Mouse (Mus musculus) lung, adult 18-20 months (tissue): ENCODE data around the gene Rft1.

Experiments
- DNase-seq, 2 experiments: peaks; one replicate each; pipeline ENCODE4 v3.0.0; 2022; ENCODE audit warnings: mixed read lengths in 2 of 2

The Rft1 gene

DNA sequence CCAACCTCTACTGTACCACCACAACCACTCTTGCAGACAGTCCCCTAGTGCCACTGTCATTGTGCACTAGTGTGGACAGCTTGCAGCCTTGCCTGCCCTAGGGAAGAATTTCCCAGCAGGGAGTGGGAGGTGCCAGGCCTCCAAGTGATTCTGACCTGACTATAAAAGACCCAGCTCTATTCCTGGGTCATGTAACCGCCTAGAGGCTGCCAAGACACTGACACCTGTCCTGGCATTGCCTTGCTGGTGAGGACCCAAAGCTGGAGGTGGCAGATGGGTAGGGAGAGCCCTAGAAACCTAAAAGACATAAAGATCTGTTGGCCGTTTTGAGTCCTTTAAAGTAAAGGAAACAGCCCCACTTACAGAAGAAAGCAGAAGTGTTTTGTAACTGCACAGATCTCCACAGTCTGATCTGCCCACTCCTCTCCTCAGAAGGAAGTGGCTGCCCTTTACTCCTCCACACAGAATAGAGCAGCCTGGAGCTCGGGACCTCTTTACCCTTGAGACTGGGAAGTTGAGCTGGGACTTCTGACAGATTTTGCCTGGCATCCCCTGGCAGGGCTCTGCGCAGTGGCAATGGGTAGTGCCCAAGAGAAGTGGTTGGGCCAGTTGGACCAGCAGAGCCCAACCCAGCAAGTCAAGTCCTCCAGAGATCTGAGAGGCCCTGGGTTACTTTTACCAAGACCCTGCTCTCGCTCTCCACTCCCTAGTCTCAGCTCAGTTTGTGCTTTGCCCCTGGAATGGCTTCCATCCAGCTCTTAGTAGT lies 23.2 kb upstream of the Rft1 start:
- DNase-seq = peak; percentile 85 to 90

GRCm38 (mm10) chr14:30631834-30632233 lies 22.3 kb upstream of the Rft1 start:
- DNase-seq = no peak

- no peak for DNase-seq
Measured at GRCm38 (mm10) chr14:30633708-30634107, 20.5 kb upstream of the Rft1 start.

- no peak for DNase-seq
Measured at GRCm38 (mm10) chr14:30634418-30634817, 19.7 kb upstream of the Rft1 start.

DNA sequence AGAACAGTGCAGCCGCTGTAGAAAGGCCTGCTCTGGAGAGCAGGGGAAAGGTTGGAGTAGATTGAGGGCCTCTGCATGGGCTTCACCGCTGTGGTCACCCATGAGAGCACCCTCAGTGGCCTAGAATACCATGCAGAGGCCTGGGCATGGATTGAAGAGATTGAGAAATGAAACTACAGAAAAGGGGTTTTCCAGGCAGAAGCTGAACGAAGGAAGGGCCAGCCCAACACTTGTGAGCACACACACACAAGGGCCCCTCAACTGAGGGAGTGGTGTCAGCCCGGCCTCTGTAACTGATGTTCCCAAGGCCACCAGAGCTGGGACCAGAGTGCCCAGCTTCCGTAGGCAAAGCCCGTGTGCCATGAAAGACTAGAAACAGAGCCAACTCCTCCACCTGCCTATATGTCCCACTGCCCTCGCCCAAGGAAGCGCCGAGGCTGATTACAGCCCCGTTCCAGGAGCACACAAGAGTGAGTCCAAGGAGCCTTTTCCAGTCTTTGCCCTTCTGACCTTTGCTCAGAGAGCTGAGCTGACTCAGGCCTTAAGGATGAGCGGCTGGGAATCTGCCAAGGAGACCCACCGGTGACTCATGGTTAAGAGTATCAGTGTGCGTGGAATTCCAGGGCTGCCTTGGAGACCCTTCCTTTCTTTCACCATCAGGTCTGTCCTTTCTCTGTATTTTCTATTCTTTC lies 18.8 kb upstream of the Rft1 start:
- DNase-seq = no peak

DNA sequence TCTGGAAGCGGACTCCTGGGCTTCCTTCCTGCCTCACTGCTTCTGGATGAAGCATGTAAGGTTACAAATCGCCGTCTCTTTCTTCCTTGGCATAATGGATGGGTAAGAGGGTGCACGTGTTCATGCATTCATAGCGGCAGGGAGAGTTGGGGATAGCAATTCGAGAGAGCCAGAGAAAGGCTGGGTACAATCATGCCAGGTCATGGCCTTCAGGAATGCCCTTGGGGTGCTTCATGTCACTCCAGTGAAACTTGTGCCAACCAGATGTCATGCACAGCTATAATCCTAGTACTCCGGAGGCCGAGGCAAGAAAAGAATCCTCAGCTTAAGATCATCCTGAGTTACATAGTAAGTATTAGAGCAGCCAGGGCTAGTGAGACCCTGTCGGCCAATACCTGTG lies 17.7 kb upstream of the Rft1 start:
- DNase-seq = no peak

GRCm38 (mm10) chr14:30637087-30637486 lies 17.1 kb upstream of the Rft1 start:
- DNase-seq = no peak

DNA sequence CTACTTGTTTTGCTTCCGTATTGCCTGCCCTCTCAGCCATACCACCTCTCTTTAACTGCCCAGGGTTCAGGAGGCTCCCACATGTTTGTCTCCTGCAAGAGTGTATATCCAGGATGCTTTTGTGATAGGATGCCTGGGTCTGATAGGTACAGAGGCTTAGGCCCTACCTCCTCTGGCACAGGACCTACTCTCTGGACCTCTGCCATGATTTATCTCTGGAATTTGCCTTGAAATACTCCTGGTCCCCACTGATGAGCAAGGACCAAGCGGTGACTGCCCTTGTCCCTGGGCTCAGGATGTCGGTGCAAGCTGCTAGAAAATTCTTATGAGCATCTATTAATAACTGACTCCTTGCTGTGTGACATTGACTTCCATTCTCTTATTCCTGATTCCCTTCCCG lies 16.2 kb upstream of the Rft1 start:
- DNase-seq = peak in 1 of 2 experiments; percentile 62

GRCm38 (mm10) chr14:30638686-30639085 lies 15.5 kb upstream of the Rft1 start:
- no peak for DNase-seq

GRCm38 (mm10) chr14:30641748-30642147 lies 12.4 kb upstream of the Rft1 start:
- DNase-seq = no peak

DNA sequence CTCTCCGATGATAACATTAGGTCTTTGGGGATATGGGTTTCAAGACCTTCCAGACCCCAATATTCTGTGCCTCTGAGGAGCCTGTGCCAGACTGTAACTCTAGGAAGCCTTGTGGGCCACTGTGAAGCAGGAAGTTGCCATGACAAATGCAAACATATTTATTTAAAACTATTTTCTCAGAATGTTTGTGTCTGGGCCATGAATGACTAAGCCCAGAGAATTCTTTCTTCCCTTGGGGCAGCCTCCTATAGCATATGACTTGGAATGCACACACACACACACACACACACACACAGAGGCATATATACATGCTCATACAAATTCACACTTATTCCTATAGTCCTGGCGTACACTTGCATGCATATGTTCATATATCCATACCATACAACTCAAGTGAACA lies 10.1 kb upstream of the Rft1 start:
- no peak for DNase-seq

DNA sequence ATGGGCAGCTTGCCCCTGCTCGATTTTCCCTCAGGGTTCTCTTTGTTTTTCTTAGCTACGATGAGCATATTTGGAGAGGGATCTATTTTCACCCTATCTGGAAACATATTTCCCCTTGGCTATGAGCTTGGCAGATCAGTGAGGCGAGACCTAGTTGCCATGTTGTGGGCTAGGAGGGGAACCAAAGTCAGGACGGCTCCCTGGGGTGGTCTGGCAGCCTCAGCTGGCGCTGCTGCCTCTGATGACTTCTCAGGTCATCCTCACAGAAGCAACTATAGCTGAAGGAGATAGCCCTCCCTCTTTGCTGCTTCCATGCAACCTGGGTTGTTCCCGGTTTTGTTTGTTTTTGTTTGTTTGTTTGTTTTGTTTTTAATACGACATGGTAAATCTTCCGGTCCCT lies 9.1 kb upstream of the Rft1 start:
- DNase-seq = no peak

- DNase-seq = no peak
Measured at GRCm38 (mm10) chr14:30646486-30646885, 7.7 kb upstream of the Rft1 start.

GRCm38 (mm10) chr14:30648478-30648877 lies 5.7 kb upstream of the Rft1 start:
- DNase-seq = no peak

DNA sequence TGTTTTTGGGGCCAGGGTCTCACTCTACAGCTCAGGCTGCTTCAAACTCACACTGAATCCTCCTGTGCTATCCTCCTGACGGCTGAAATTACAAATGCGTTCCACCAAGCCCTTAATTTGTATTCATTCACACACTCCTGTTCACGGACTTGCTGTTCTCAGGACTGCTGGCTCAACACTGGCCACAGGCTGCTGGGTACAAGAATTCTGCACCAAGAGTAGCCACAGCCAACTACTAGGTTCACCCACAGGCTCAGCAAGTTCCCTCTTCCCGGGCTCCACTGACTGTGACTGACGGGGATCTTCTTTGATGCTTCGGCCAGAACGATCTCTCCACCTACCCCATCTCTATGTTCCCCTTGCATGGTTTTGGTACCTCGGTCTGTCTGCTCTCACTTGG lies 4.4 kb upstream of the Rft1 start:
- DNase-seq = no peak

DNA sequence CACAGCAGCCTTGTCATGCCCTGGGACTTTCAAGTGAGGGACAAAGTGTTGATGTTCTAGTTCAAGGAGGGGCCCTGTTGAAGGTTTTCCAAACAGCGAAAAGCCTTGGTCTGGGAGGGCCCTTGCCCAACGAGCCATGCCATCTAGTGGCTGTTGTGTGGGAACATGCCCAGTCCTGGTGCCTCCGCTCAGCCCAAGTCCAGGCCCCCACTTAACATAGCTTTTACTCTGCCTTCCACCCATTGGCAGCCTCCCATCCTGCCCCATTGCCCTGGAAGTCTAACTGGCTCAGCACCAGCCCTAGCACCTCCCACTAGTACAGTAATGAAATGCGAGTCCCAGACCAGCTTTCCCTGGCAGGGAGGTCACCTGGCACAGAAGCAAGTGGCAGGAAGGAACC lies 3.2 kb upstream of the Rft1 start:
- DNase-seq = peak; percentile 93 to 94

DNA sequence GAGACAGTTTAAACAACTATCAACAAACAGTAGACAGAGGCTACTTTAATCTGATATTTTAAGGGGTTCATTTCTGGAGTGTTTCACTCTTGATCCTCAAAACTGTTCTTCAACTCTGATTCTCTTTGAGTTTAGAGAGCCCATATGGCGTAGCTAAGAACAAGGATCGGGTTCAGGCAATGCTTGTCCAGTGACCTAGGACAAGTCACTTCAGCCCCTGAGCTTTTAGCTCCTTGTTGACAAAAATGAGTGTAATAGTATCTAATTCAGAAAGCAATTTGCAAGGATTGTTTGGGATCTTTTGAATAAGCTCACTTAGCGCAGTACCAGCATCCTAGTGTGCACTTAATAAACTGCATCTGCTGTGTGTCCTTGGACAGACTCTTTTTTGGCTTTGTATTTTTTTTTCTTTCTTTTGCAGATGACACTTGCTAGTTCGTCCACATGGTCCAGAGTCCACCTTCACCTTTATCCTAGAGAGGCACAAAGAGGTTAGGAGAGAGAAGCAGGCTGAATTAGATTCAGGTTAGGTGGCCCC lies 600 bp downstream of the Rft1 start:
- DNase-seq = no peak

- DNase-seq = no peak
Measured at GRCm38 (mm10) chr14:30655531-30655930, 1.4 kb downstream of the Rft1 start.

- DNase-seq = peak; percentile 72 to 75
Measured at GRCm38 (mm10) chr14:30666061-30666460, 11.9 kb downstream of the Rft1 start.

DNA sequence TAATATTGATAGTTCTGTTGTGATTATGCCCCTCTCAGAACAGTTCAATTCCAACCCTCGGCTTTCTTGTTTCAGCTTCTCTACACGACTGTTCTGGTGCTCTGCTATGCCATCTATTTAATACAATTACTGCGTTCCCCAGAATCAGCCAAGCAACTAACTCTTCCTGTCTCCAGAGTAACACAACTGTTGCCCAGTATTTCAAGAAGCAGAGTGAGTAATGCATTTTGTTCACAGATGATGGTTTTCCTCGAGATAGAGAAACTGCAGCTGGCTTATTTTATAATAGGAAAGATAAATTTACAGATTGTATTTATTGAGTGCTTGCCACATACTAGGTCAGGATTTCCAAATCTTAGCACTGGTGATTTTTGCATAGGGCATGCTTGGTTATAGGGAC lies 12.4 kb downstream of the Rft1 start:
- DNase-seq = no peak

- DNase-seq = no peak
Measured at GRCm38 (mm10) chr14:30670161-30670560, 16.0 kb downstream of the Rft1 start.

DNA sequence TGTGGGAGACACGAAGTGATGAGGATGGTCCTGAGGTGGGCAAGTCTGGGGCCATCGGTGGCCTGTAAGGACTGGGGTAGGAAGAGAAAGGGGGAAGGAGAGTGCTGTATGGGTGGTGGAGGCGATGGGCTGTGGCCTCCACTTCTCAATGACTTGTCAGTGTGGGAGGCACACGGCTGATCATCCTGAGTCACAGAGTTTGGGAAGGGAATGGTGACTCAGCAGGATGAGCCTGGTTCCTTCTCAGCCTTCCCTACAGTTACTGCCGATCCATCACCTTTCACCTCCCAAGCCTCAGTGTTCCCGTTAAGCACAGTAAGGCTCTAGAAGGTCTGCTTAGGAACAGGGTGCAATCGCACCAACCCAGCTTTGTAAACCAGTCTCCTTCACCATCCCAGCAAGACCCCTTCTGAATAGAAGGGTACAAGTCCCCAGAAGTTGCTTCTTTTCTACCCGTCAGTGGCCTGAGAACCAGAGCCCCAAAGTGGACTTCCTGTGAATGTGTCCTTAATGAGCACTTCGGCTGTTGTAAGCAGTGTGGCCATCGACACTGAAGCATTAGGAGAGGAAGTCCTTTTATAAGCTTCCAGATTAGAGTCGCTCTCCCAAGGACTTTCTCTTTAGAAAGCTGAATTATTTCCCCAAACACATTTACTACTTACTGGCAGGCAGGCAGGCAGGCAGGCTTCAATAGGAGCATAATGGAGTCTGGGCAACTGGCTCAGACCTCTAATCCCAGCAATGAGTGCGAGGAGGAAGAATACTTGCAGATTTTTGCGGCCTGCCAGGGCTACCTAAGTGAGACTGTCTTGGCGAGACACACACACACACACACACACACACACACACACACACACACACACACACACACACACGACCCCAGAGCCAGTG lies 17.2 kb downstream of the Rft1 start:
- no peak for DNase-seq

- peak; percentile 83 to 85 for DNase-seq
Measured at GRCm38 (mm10) chr14:30671986-30672312, 17.8 kb downstream of the Rft1 start.
